Mouse (Mus musculus): Measurements from ENCODE around the gene Vps13c. TPM values are rescaled to one million over a fixed set of nuclear protein-coding genes. Genes with fewer than 3 reads are reported as not detected.

Gene Vps13c
- polyA plus RNA-seq, 1 experiment: 34.2 TPM

GRCm38 (mm10) chr9:67967011-67967410, 126.8 kb downstream of the Vps13c start:
- Histone ChIP-seq H3K27me3 (ENCODE audit: control insufficient read depth, insufficient read depth, low read length, poor library complexity, severe bottlenecking) (no peaks in the 10 kb centered on the region), H3K4me3 (ENCODE audit: low read depth, low read length) (no peak overlapping the region), H3K27ac (ENCODE audit: insufficient read depth, low read length) (no peak overlapping the region), H3K9ac (ENCODE audit: low read depth, poor library complexity, severe bottlenecking) (no peak overlapping the region), H3K9me3 (replicated peaks; ENCODE audit: control insufficient read depth, insufficient read depth, low read length, poor library complexity, severe bottlenecking) (no peaks in the 10 kb centered on the region), H3K4me1 (ENCODE audit: control insufficient read depth, insufficient read depth, low read length) (no peaks in the 10 kb centered on the region), H3K36me3 (ENCODE audit: control insufficient read depth, insufficient read depth, low read length, poor library complexity, severe bottlenecking) (peaks cover 5% of the 10 kb centered on the region; the same call in 1 of the 2 replicates)
- no peak for TF ChIP-seq EP300 (IDR thresholded peaks at IDR 0.05; ENCODE audit: insufficient read depth, low read depth, low read length)
- TF ChIP-seq CTCF (IDR thresholded peaks at IDR 0.05; ENCODE audit: low read depth, low read length): no peak
- TF ChIP-seq POLR2A (IDR thresholded peaks at IDR 0.05; ENCODE audit: insufficient read depth, low read length): no peak

GRCm38 (mm10) chr9:67973451-67973850, 133.3 kb downstream of the Vps13c start:
- no peaks in the 10 kb centered on the region for H3K9me3 ChIP-seq (replicated peaks; ENCODE audit: control insufficient read depth, insufficient read depth, low read length, poor library complexity, severe bottlenecking)
- H3K9ac ChIP-seq (ENCODE audit: low read depth, poor library complexity, severe bottlenecking): no peak overlapping the region
- H3K4me3 ChIP-seq (ENCODE audit: low read depth, low read length): no peak overlapping the region
- H3K27ac ChIP-seq (ENCODE audit: insufficient read depth, low read length): no peak overlapping the region
- TF ChIP-seq EP300 (IDR thresholded peaks at IDR 0.05; ENCODE audit: insufficient read depth, low read depth, low read length) (no peak), POLR2A (IDR thresholded peaks at IDR 0.05; ENCODE audit: insufficient read depth, low read length) (no peak), CTCF (IDR thresholded peaks at IDR 0.05; ENCODE audit: low read depth, low read length) (no peak)
- no peaks in the 10 kb centered on the region; the same call in 1 of the 2 replicates for H3K36me3 ChIP-seq (ENCODE audit: control insufficient read depth, insufficient read depth, low read length, poor library complexity, severe bottlenecking)
- no peaks in the 10 kb centered on the region for H3K27me3 ChIP-seq (ENCODE audit: control insufficient read depth, insufficient read depth, low read length, poor library complexity, severe bottlenecking)
- H3K4me1 ChIP-seq (ENCODE audit: control insufficient read depth, insufficient read depth, low read length): no peaks in the 10 kb centered on the region

- no peaks in the 10 kb centered on the region for H3K9me3 ChIP-seq (replicated peaks; ENCODE audit: control insufficient read depth, insufficient read depth, low read length, poor library complexity, severe bottlenecking)
- H3K4me1 ChIP-seq (ENCODE audit: control insufficient read depth, insufficient read depth, low read length): no peaks in the 10 kb centered on the region
- H3K4me3 ChIP-seq (ENCODE audit: low read depth, low read length): no peak overlapping the region
- TF ChIP-seq EP300 (IDR thresholded peaks at IDR 0.05; ENCODE audit: insufficient read depth, low read depth, low read length) (no peak), CTCF (IDR thresholded peaks at IDR 0.05; ENCODE audit: low read depth, low read length) (no peak), POLR2A (IDR thresholded peaks at IDR 0.05; ENCODE audit: insufficient read depth, low read length) (no peak)
- H3K36me3 ChIP-seq (ENCODE audit: control insufficient read depth, insufficient read depth, low read length, poor library complexity, severe bottlenecking): no peaks in the 10 kb centered on the region; the same call in 1 of the 2 replicates
- H3K27ac ChIP-seq (ENCODE audit: insufficient read depth, low read length): no peak overlapping the region
- H3K27me3 ChIP-seq (ENCODE audit: control insufficient read depth, insufficient read depth, low read length, poor library complexity, severe bottlenecking): no peaks in the 10 kb centered on the region
- H3K9ac ChIP-seq (ENCODE audit: low read depth, poor library complexity, severe bottlenecking): no peak overlapping the region
Observed at GRCm38 (mm10) chr9:67975491-67975890, 135.3 kb downstream of the Vps13c start.

- Histone ChIP-seq H3K9me3 (replicated peaks; ENCODE audit: control insufficient read depth, insufficient read depth, low read length, poor library complexity, severe bottlenecking) (no peaks in the 10 kb centered on the region), H3K9ac (ENCODE audit: low read depth, poor library complexity, severe bottlenecking) (no peak overlapping the region), H3K27me3 (ENCODE audit: control insufficient read depth, insufficient read depth, low read length, poor library complexity, severe bottlenecking) (no peaks in the 10 kb centered on the region; the same call in 1 of the 2 replicates), H3K4me3 (ENCODE audit: low read depth, low read length) (no peak overlapping the region), H3K36me3 (ENCODE audit: control insufficient read depth, insufficient read depth, low read length, poor library complexity, severe bottlenecking) (no peaks in the 10 kb centered on the region), H3K27ac (ENCODE audit: insufficient read depth, low read length) (no peak overlapping the region), H3K4me1 (ENCODE audit: control insufficient read depth, insufficient read depth, low read length) (no peaks in the 10 kb centered on the region)
- no peak for TF ChIP-seq CTCF (IDR thresholded peaks at IDR 0.05; ENCODE audit: low read depth, low read length)
- TF ChIP-seq EP300 (IDR thresholded peaks at IDR 0.05; ENCODE audit: insufficient read depth, low read depth, low read length): no peak
- TF ChIP-seq POLR2A (IDR thresholded peaks at IDR 0.05; ENCODE audit: insufficient read depth, low read length): no peak
Observed at GRCm38 (mm10) chr9:68006566-68006965, 166.4 kb downstream of the Vps13c start.

GRCm38 (mm10) chr9:68014991-68015396, 174.8 kb downstream of the Vps13c start:
- Histone ChIP-seq H3K36me3 (ENCODE audit: control insufficient read depth, insufficient read depth, low read length, poor library complexity, severe bottlenecking) (no peaks in the 10 kb centered on the region), H3K27ac (ENCODE audit: insufficient read depth, low read length) (no peak overlapping the region), H3K27me3 (ENCODE audit: control insufficient read depth, insufficient read depth, low read length, poor library complexity, severe bottlenecking) (no peaks in the 10 kb centered on the region), H3K9ac (ENCODE audit: low read depth, poor library complexity, severe bottlenecking) (no peak overlapping the region), H3K9me3 (replicated peaks; ENCODE audit: control insufficient read depth, insufficient read depth, low read length, poor library complexity, severe bottlenecking) (no peaks in the 10 kb centered on the region), H3K4me3 (ENCODE audit: low read depth, low read length) (no peak overlapping the region), H3K4me1 (ENCODE audit: control insufficient read depth, insufficient read depth, low read length) (no peaks in the 10 kb centered on the region)
- TF ChIP-seq CTCF (IDR thresholded peaks at IDR 0.05; ENCODE audit: low read depth, low read length) (peak; percentile 95), EP300 (IDR thresholded peaks at IDR 0.05; ENCODE audit: insufficient read depth, low read depth, low read length) (no peak), POLR2A (IDR thresholded peaks at IDR 0.05; ENCODE audit: insufficient read depth, low read length) (no peak)

GRCm38 (mm10) chr9:68016255-68016954, 176.2 kb downstream of the Vps13c start:
- no peak overlapping the region for H3K9ac ChIP-seq (ENCODE audit: low read depth, poor library complexity, severe bottlenecking)
- H3K36me3 ChIP-seq (ENCODE audit: control insufficient read depth, insufficient read depth, low read length, poor library complexity, severe bottlenecking): no peaks in the 10 kb centered on the region
- H3K9me3 ChIP-seq (replicated peaks; ENCODE audit: control insufficient read depth, insufficient read depth, low read length, poor library complexity, severe bottlenecking): no peaks in the 10 kb centered on the region
- TF ChIP-seq EP300 (IDR thresholded peaks at IDR 0.05; ENCODE audit: insufficient read depth, low read depth, low read length): no peak
- no peak for TF ChIP-seq POLR2A (IDR thresholded peaks at IDR 0.05; ENCODE audit: insufficient read depth, low read length)
- peak; percentile 60 for TF ChIP-seq CTCF (IDR thresholded peaks at IDR 0.05; ENCODE audit: low read depth, low read length)
- no peaks in the 10 kb centered on the region for H3K27me3 ChIP-seq (ENCODE audit: control insufficient read depth, insufficient read depth, low read length, poor library complexity, severe bottlenecking)
- H3K27ac ChIP-seq (ENCODE audit: insufficient read depth, low read length): no peak overlapping the region
- H3K4me1 ChIP-seq (ENCODE audit: control insufficient read depth, insufficient read depth, low read length): no peaks in the 10 kb centered on the region
- H3K4me3 ChIP-seq (ENCODE audit: low read depth, low read length): no peak overlapping the region
